Mouse (Mus musculus): ENCODE measurements around the gene Itga3.

DNA sequence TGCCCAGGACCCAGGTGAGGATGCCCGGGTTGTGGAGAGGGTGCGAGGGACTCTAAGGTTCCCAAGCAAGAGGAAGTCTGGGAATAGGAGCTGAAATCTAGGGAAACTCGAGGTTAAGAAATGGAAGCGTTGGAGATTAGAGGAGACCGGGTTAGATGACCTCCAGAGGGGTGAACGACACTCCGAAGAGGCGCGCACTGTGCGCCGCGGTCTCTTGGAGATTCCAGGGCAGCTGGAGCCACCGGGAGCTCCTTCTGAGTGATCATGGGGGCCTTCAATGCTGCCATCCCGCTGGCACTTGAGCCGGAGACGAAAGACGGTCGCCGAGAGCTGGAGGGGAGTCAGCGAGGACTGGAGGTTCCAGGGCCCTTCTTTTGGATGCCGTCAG, 44.0 kb upstream of the Itga3 start:
- TF ChIP-seq CTCF (IDR thresholded peaks at IDR 0.05; ENCODE audit: low read depth, low read length) (no peak), POLR2A (IDR thresholded peaks at IDR 0.05; ENCODE audit: borderline replicate concordance, low read depth, low read length) (no peak)

Data from bone marrow macrophage, adult 2 months (primary cell).